Mouse (Mus musculus) limb, embryonic 11.5 days (tissue): Measurements from ENCODE around the gene Tmem223. TPM values are rescaled to one million over a fixed set of nuclear protein-coding genes. Genes with fewer than 3 reads are reported as not detected.

Experiments used
- ATAC-seq: fragments of 200-750 bp; cut with Nextera tagmentation; 2 replicates; pipeline ENCODE4 v1.8.0; 2017; ENCODE audit warnings: low read depth; ENCODE audit not compliant: insufficient number of reproducible peaks, low FRiP score, low TSS enrichment
- DNase-seq: peaks from one replicate; pipeline ENCODE4 v3.0.0-alpha.2; 2015; ENCODE audit warnings: low spot score
- H3K27ac ChIP-seq: fragments of 300-500 bp; sonication (generic); replicated peaks from 2 replicates; pipeline ENCODE4 v1.5.1; 2014; ENCODE audit warnings: low read depth, mild to moderate bottlenecking, low read length
- H3K27me3 ChIP-seq: fragments of 300-500 bp; sonication (generic); 2 replicates; pipeline ENCODE4 v1.6.1; 2014; ENCODE audit warnings: mild to moderate bottlenecking, low read length, mixed read lengths; ENCODE audit not compliant: control insufficient read depth, insufficient read depth
- H3K36me3 ChIP-seq: fragments of 300-500 bp; sonication (generic); 2 replicates; pipeline ENCODE4 v1.6.1; 2014; ENCODE audit warnings: mild to moderate bottlenecking, low read length, moderate library complexity, mixed read lengths; ENCODE audit not compliant: control insufficient read depth, insufficient read depth
- H3K4me1 ChIP-seq: fragments of 300-500 bp; sonication (generic); 2 replicates; pipeline ENCODE4 v1.6.1; 2014; ENCODE audit warnings: low read length, mixed read lengths; ENCODE audit not compliant: control insufficient read depth, insufficient read depth
- H3K4me2 ChIP-seq: fragments of 300-500 bp; sonication (generic); 2 replicates; pipeline ENCODE4 v1.6.1; 2014; ENCODE audit warnings: low read depth, mild to moderate bottlenecking, moderate library complexity; ENCODE audit not compliant: severe bottlenecking
- H3K4me3 ChIP-seq: fragments of 300-500 bp; sonication (generic); 2 replicates; pipeline ENCODE4 v1.5.1; 2014; ENCODE audit warnings: low read depth, low read length
- H3K9ac ChIP-seq: fragments of 300-500 bp; sonication (generic); 2 replicates; pipeline ENCODE4 v1.6.1; 2014; ENCODE audit warnings: mild to moderate bottlenecking, low read length
- H3K9me3 ChIP-seq: fragments of 300-500 bp; sonication (generic); 2 replicates; pipeline ENCODE4 v1.6.1; 2016; ENCODE audit warnings: low read length; ENCODE audit not compliant: control insufficient read depth
- WGBS: fragments of 180-500 bp; shearing (Covaris S2); extraction: QIAGEN DNeasy Blood & Tissue Kit; methylation state at CpG from one replicate; pipeline ENCODE4 v1.1.7; 2014; 5-methylcytosine and 5-hydroxymethylcytosine counted together
- polyA plus RNA-seq: library from polyadenylated mRNA; unstranded; fragments of >200 nt; fragmentation: Nextera tagmentation; extraction: Ambion mirVana; gene quantifications from 2 replicates; pipeline ENCODE4 v1.2.1, GENCODE M21; 2014

Tmem223 gene
- polyA plus RNA-seq, 1 experiment from 2014 or later, result 204 TPM

- H3K9ac ChIP-seq, result peak within 1 kb of the TSS; percentile 77
- H3K9me3 ChIP-seq, result no peaks in the 10 kb centered on the region
- H3K4me2 ChIP-seq, result peak within 1 kb of the TSS; percentile 27
- peaks cover 27% of the 10 kb centered on the region for H3K36me3 ChIP-seq
- peak within 1 kb of the TSS; percentile 77 for H3K27ac ChIP-seq
- 0 out of 2 replicates have a peak, but pooled peaks have one; percentile 0 for ATAC-seq
- DNase-seq, result no peak
- 71% methylated on average over 14 of the region's 14 CpGs for WGBS
- no peaks in the 10 kb centered on the region for H3K27me3 ChIP-seq
- H3K4me1 ChIP-seq, result peaks cover 9% of the 10 kb centered on the region
- peak within 1 kb of the TSS; percentile 97 for H3K4me3 ChIP-seq
Observed at GRCm38 (mm10) chr19:8740603-8741002, 30.2 kb upstream of the Tmem223 start, which contains the start of gene 1700092M07Rik. 1700092M07Rik (plus strand) TSS chr19:8740718.

GRCm38 (mm10) chr19:8741243-8741869, 29.4 kb upstream of the Tmem223 start, which contains the start of gene Stx5a:
Stx5a (plus strand) TSS chr19:8741413.
- Histone ChIP-seq H3K9ac (peak within 1 kb of the TSS; percentile 87), H3K27me3 (no peaks in the 10 kb centered on the region), H3K4me1 (peaks cover 9% of the 10 kb centered on the region), H3K4me3 (peak within 1 kb of the TSS; percentile 97), H3K9me3 (no peaks in the 10 kb centered on the region), H3K36me3 (peaks cover 30% of the 10 kb centered on the region), H3K27ac (peak within 1 kb of the TSS; percentile 78), H3K4me2 (peak within 1 kb of the TSS; percentile 92)
- WGBS, result under 1% methylated on average over 36 of the region's 36 CpGs
- DNase-seq (peak; percentile 96), ATAC-seq (peak; percentile 96)

- 18% methylated on average over 14 of the region's 14 CpGs for WGBS
- Histone ChIP-seq H3K9me3 (no peaks in the 10 kb centered on the region), H3K27me3 (no peaks in the 10 kb centered on the region), H3K27ac (peak overlapping the region; percentile 78), H3K4me2 (peak overlapping the region; percentile 92), H3K4me1 (peaks cover 9% of the 10 kb centered on the region), H3K9ac (peak overlapping the region; percentile 87), H3K4me3 (peak overlapping the region; percentile 97), H3K36me3 (peaks cover 34% of the 10 kb centered on the region)
- ATAC-seq (no peak), DNase-seq (no peak)
Observed at GRCm38 (mm10) chr19:8742176-8742575, 28.6 kb upstream of the Tmem223 start.

- ATAC-seq, result no peak
- H3K9me3 ChIP-seq, result no peaks in the 10 kb centered on the region; the same call in 1 of the 2 replicates
- peaks cover 39% of the 10 kb centered on the region for H3K36me3 ChIP-seq
- DNase-seq, result no peak
- no peak overlapping the region for H3K4me2 ChIP-seq
- no peaks in the 10 kb centered on the region for H3K27me3 ChIP-seq
- H3K4me3 ChIP-seq, result no peak overlapping the region
- H3K27ac ChIP-seq, result no peak overlapping the region
- H3K4me1 ChIP-seq, result peaks cover 9% of the 10 kb centered on the region
- H3K9ac ChIP-seq, result no peak overlapping the region
- 89% methylated on average over 1 of the region's 1 CpGs for WGBS
Observed at GRCm38 (mm10) chr19:8745382-8745781, 25.4 kb upstream of the Tmem223 start.

- DNase-seq (no peak), ATAC-seq (no peak)
- Histone ChIP-seq H3K27me3 (no peaks in the 10 kb centered on the region), H3K4me1 (no peaks in the 10 kb centered on the region; the same call in 1 of the 2 replicates), H3K9ac (no peak overlapping the region), H3K4me2 (no peak overlapping the region), H3K36me3 (peaks cover 44% of the 10 kb centered on the region), H3K4me3 (no peak overlapping the region), H3K9me3 (no peaks in the 10 kb centered on the region; the same call in 1 of the 2 replicates), H3K27ac (no peak overlapping the region)
- 75% methylated on average over 2 of the region's 2 CpGs for WGBS
Observed at GRCm38 (mm10) chr19:8747368-8747767, 23.4 kb upstream of the Tmem223 start.

GRCm38 (mm10) chr19:8755652-8756051, 15.1 kb upstream of the Tmem223 start:
- no peak for DNase-seq
- Histone ChIP-seq H3K9me3 (no peaks in the 10 kb centered on the region), H3K4me3 (no peak overlapping the region), H3K27me3 (no peaks in the 10 kb centered on the region), H3K9ac (no peak overlapping the region), H3K4me2 (peak overlapping the region; percentile 61; the same call in 1 of the 2 replicates), H3K27ac (no peak overlapping the region), H3K4me1 (no peaks in the 10 kb centered on the region), H3K36me3 (peaks cover 9% of the 10 kb centered on the region; the same call in 1 of the 2 replicates)
- 84% methylated on average over 3 of the region's 3 CpGs for WGBS
- no peak for ATAC-seq

- Histone ChIP-seq H3K27ac (peak within 1 kb of the TSS; percentile 83), H3K4me1 (no peaks in the 10 kb centered on the region), H3K9me3 (no peaks in the 10 kb centered on the region), H3K4me3 (peak within 1 kb of the TSS; percentile 87), H3K27me3 (no peaks in the 10 kb centered on the region), H3K4me2 (peak within 1 kb of the TSS; percentile 61), H3K36me3 (peaks cover 2% of the 10 kb centered on the region; the same call in 1 of the 2 replicates), H3K9ac (peak within 1 kb of the TSS; percentile 83)
- ATAC-seq, result peak; percentile 88
- DNase-seq, result peak; percentile 95
- under 1% methylated on average over 75 of the region's 75 CpGs for WGBS
Observed at GRCm38 (mm10) chr19:8756635-8757387, 14.0 kb upstream of the Tmem223 start, which contains the start of gene Nxf1. Nxf1 (plus strand) TSS chr19:8757073.

- H3K36me3 ChIP-seq, result peaks cover 3% of the 10 kb centered on the region; the same call in 1 of the 2 replicates
- no peaks in the 10 kb centered on the region for H3K27me3 ChIP-seq
- no peaks in the 10 kb centered on the region for H3K4me1 ChIP-seq
- H3K4me3 ChIP-seq, result peak overlapping the region; percentile 87
- no peak overlapping the region for H3K27ac ChIP-seq
- H3K4me2 ChIP-seq, result peak overlapping the region; percentile 61
- no peak for ATAC-seq
- H3K9ac ChIP-seq, result peak overlapping the region; percentile 83
- H3K9me3 ChIP-seq, result no peaks in the 10 kb centered on the region
- DNase-seq, result no peak
- 7% methylated on average over 14 of the region's 14 CpGs for WGBS
Observed at GRCm38 (mm10) chr19:8757471-8757998, 13.3 kb upstream of the Tmem223 start.
